Mouse (Mus musculus): ENCODE data around the gene Styk1. TPM values are rescaled to one million over a fixed set of nuclear protein-coding genes. Genes with fewer than 3 reads are reported as not detected.

Gene Styk1
- polyA plus RNA-seq, 1 experiment from 2014 or later = 15.2 TPM

GRCm38 (mm10) chr6:131347026-131347425 lies 6.4 kb downstream of the Styk1 start:
- H3K36me3 ChIP-seq (ENCODE audit: control insufficient read depth, insufficient read depth, low read length) = no peaks in the 10 kb centered on the region
- no peak overlapping the region for H3K9ac ChIP-seq (ENCODE audit: low read depth, low read length)
- WGBS = 64% methylated on average over 2 of the region's 2 CpGs
- H3K4me2 ChIP-seq (ENCODE audit: low read depth, low read length) = no peak overlapping the region
- no peaks in the 10 kb centered on the region for H3K4me1 ChIP-seq (ENCODE audit: control insufficient read depth, insufficient read depth, low read length)
- H3K27me3 ChIP-seq (replicated peaks; ENCODE audit: control insufficient read depth, insufficient read depth, low read length) = no peaks in the 10 kb centered on the region
- H3K9me3 ChIP-seq (ENCODE audit: control insufficient read depth, low read length) = no peaks in the 10 kb centered on the region
- H3K27ac ChIP-seq (ENCODE audit: low read length) = no peak overlapping the region
- H3K4me3 ChIP-seq (ENCODE audit: low read length) = no peak overlapping the region
- ATAC-seq = no peak

GRCm38 (mm10) chr6:131344346-131344745 lies 9.1 kb downstream of the Styk1 start:
- H3K9ac ChIP-seq (ENCODE audit: low read depth, low read length) = no peak overlapping the region
- WGBS = 77% methylated on average over 7 of the region's 7 CpGs

GRCm38 (mm10) chr6:131340082-131340481 lies 13.3 kb downstream of the Styk1 start:
- Histone ChIP-seq H3K27me3 (replicated peaks; ENCODE audit: control insufficient read depth, insufficient read depth, low read length) (no peaks in the 10 kb centered on the region), H3K27ac (ENCODE audit: low read length) (no peak overlapping the region), H3K9me3 (ENCODE audit: control insufficient read depth, low read length) (no peaks in the 10 kb centered on the region), H3K36me3 (ENCODE audit: control insufficient read depth, insufficient read depth, low read length) (no peaks in the 10 kb centered on the region), H3K4me3 (ENCODE audit: low read length) (no peak overlapping the region), H3K4me1 (ENCODE audit: control insufficient read depth, insufficient read depth, low read length) (0 out of 2 replicates have a peak, but pooled peaks cover 3% of the 10 kb centered on the region), H3K4me2 (ENCODE audit: low read depth, low read length) (no peak overlapping the region), H3K9ac (ENCODE audit: low read depth, low read length) (no peak overlapping the region)
- no peak for ATAC-seq
- WGBS = 62% methylated on average over 3 of the region's 3 CpGs

More at GRCm38 (mm10) chr6:131344346-131344745, 9.1 kb downstream of the Styk1 start:
- H3K27me3 ChIP-seq (replicated peaks; ENCODE audit: control insufficient read depth, insufficient read depth, low read length) = no peaks in the 10 kb centered on the region
- H3K27ac ChIP-seq (ENCODE audit: low read length) = no peak overlapping the region
- H3K4me3 ChIP-seq (ENCODE audit: low read length) = no peak overlapping the region
- no peak overlapping the region for H3K4me2 ChIP-seq (ENCODE audit: low read depth, low read length)
- no peaks in the 10 kb centered on the region for H3K9me3 ChIP-seq (ENCODE audit: control insufficient read depth, low read length)
- H3K4me1 ChIP-seq (ENCODE audit: control insufficient read depth, insufficient read depth, low read length) = 0 out of 2 replicates have a peak, but pooled peaks cover 3% of the 10 kb centered on the region
- ATAC-seq = no peak
- H3K36me3 ChIP-seq (ENCODE audit: control insufficient read depth, insufficient read depth, low read length) = no peaks in the 10 kb centered on the region

GRCm38 (mm10) chr6:131339309-131339708 lies 14.1 kb downstream of the Styk1 start:
- H3K27me3 ChIP-seq (replicated peaks; ENCODE audit: control insufficient read depth, insufficient read depth, low read length) = no peaks in the 10 kb centered on the region
- H3K9ac ChIP-seq (ENCODE audit: low read depth, low read length) = no peak overlapping the region
- H3K4me2 ChIP-seq (ENCODE audit: low read depth, low read length) = no peak overlapping the region
- no peaks in the 10 kb centered on the region for H3K9me3 ChIP-seq (ENCODE audit: control insufficient read depth, low read length)
- 0 out of 2 replicates have a peak, but pooled peaks cover 3% of the 10 kb centered on the region for H3K4me1 ChIP-seq (ENCODE audit: control insufficient read depth, insufficient read depth, low read length)
- H3K27ac ChIP-seq (ENCODE audit: low read length) = no peak overlapping the region
- ATAC-seq = peak; percentile 97
- H3K36me3 ChIP-seq (ENCODE audit: control insufficient read depth, insufficient read depth, low read length) = no peaks in the 10 kb centered on the region
- 87% methylated on average over 3 of the region's 3 CpGs for WGBS
- H3K4me3 ChIP-seq (ENCODE audit: low read length) = no peak overlapping the region

GRCm38 (mm10) chr6:131338787-131339186 lies 14.6 kb downstream of the Styk1 start:
- no peaks in the 10 kb centered on the region for H3K9me3 ChIP-seq (ENCODE audit: control insufficient read depth, low read length)
- no peak overlapping the region for H3K9ac ChIP-seq (ENCODE audit: low read depth, low read length)
- no peaks in the 10 kb centered on the region for H3K36me3 ChIP-seq (ENCODE audit: control insufficient read depth, insufficient read depth, low read length)
- peak; percentile 51 for ATAC-seq
- H3K4me2 ChIP-seq (ENCODE audit: low read depth, low read length) = no peak overlapping the region
- H3K27ac ChIP-seq (ENCODE audit: low read length) = no peak overlapping the region
- 0 out of 2 replicates have a peak, but pooled peaks cover 3% of the 10 kb centered on the region for H3K4me1 ChIP-seq (ENCODE audit: control insufficient read depth, insufficient read depth, low read length)
- H3K27me3 ChIP-seq (replicated peaks; ENCODE audit: control insufficient read depth, insufficient read depth, low read length) = no peaks in the 10 kb centered on the region
- 77% methylated on average over 1 of the region's 1 CpGs for WGBS
- no peak overlapping the region for H3K4me3 ChIP-seq (ENCODE audit: low read length)

GRCm38 (mm10) chr6:131327076-131327475 lies 26.3 kb downstream of the Styk1 start:
- no peak overlapping the region for H3K4me2 ChIP-seq (ENCODE audit: low read depth, low read length)
- no peaks in the 10 kb centered on the region for H3K27me3 ChIP-seq (replicated peaks; ENCODE audit: control insufficient read depth, insufficient read depth, low read length)
- no peak overlapping the region for H3K27ac ChIP-seq (ENCODE audit: low read length)
- no peak overlapping the region for H3K9ac ChIP-seq (ENCODE audit: low read depth, low read length)
- H3K9me3 ChIP-seq (ENCODE audit: control insufficient read depth, low read length) = no peaks in the 10 kb centered on the region
- H3K4me3 ChIP-seq (ENCODE audit: low read length) = no peak overlapping the region
- no peaks in the 10 kb centered on the region for H3K36me3 ChIP-seq (ENCODE audit: control insufficient read depth, insufficient read depth, low read length)
- WGBS = 74% methylated on average over 2 of the region's 2 CpGs
- peak; percentile 74 for ATAC-seq
- H3K4me1 ChIP-seq (ENCODE audit: control insufficient read depth, insufficient read depth, low read length) = no peaks in the 10 kb centered on the region

- peak overlapping the region; percentile 55 for H3K27ac ChIP-seq (ENCODE audit: low read length)
- H3K27me3 ChIP-seq (replicated peaks; ENCODE audit: control insufficient read depth, insufficient read depth, low read length) = no peaks in the 10 kb centered on the region
- ATAC-seq = peak; percentile 89
- 49% methylated on average over 3 of the region's 3 CpGs for WGBS
- no peak overlapping the region for H3K4me3 ChIP-seq (ENCODE audit: low read length)
- H3K4me2 ChIP-seq (ENCODE audit: low read depth, low read length) = no peak overlapping the region
- no peaks in the 10 kb centered on the region for H3K9me3 ChIP-seq (ENCODE audit: control insufficient read depth, low read length)
- no peak overlapping the region for H3K9ac ChIP-seq (ENCODE audit: low read depth, low read length)
- H3K4me1 ChIP-seq (ENCODE audit: control insufficient read depth, insufficient read depth, low read length) = no peaks in the 10 kb centered on the region; the same call in 1 of the 2 replicates
- H3K36me3 ChIP-seq (ENCODE audit: control insufficient read depth, insufficient read depth, low read length) = no peaks in the 10 kb centered on the region
Observed at GRCm38 (mm10) chr6:131321854-131322639, 31.4 kb downstream of the Styk1 start.

GRCm38 (mm10) chr6:131316155-131317101 lies 37.0 kb downstream of the Styk1 start:
- Histone ChIP-seq H3K27ac (ENCODE audit: low read length) (peak overlapping the region; percentile 59), H3K4me1 (ENCODE audit: control insufficient read depth, insufficient read depth, low read length) (no peaks in the 10 kb centered on the region; the same call in 1 of the 2 replicates), H3K4me3 (ENCODE audit: low read length) (no peak overlapping the region), H3K36me3 (ENCODE audit: control insufficient read depth, insufficient read depth, low read length) (no peaks in the 10 kb centered on the region), H3K4me2 (ENCODE audit: low read depth, low read length) (no peak overlapping the region), H3K27me3 (replicated peaks; ENCODE audit: control insufficient read depth, insufficient read depth, low read length) (no peaks in the 10 kb centered on the region), H3K9ac (ENCODE audit: low read depth, low read length) (no peak overlapping the region), H3K9me3 (ENCODE audit: control insufficient read depth, low read length) (no peaks in the 10 kb centered on the region)
- ATAC-seq = peak; percentile 97
- 74% methylated on average over 7 of the region's 7 CpGs for WGBS

GRCm38 (mm10) chr6:131308031-131308430 lies 45.4 kb downstream of the Styk1 start:
- WGBS = 52% methylated on average over 3 of the region's 3 CpGs
- no peak overlapping the region for H3K4me2 ChIP-seq (ENCODE audit: low read depth, low read length)
- no peak for ATAC-seq
- H3K9ac ChIP-seq (ENCODE audit: low read depth, low read length) = no peak overlapping the region
- no peak overlapping the region for H3K4me3 ChIP-seq (ENCODE audit: low read length)
- H3K36me3 ChIP-seq (ENCODE audit: control insufficient read depth, insufficient read depth, low read length) = no peaks in the 10 kb centered on the region
- H3K9me3 ChIP-seq (ENCODE audit: control insufficient read depth, low read length) = no peaks in the 10 kb centered on the region
- 0 out of 2 replicates have a peak, but pooled peaks cover 6% of the 10 kb centered on the region for H3K4me1 ChIP-seq (ENCODE audit: control insufficient read depth, insufficient read depth, low read length)
- H3K27me3 ChIP-seq (replicated peaks; ENCODE audit: control insufficient read depth, insufficient read depth, low read length) = no peaks in the 10 kb centered on the region
- no peak overlapping the region for H3K27ac ChIP-seq (ENCODE audit: low read length)
